Mouse (Mus musculus): ENCODE data around the gene Hist2h2aa2.
"Not testable (repeated sequence)": the region's sequence is repeated elsewhere in the genome, so short reads cannot be mapped to it uniquely, and the experiment has no call there.

The Hist2h2aa2 gene

GRCm38 (mm10) chr3:96261623-96262022, 21.5 kb upstream of the Hist2h2aa2 start:
- no peak for DNase-seq (ENCODE audit: low spot score)

- no peak for DNase-seq (ENCODE audit: low spot score)
Measured at GRCm38 (mm10) chr3:96260220-96260619, 20.1 kb upstream of the Hist2h2aa2 start.

- DNase-seq (ENCODE audit: low spot score) = no peak
Measured at GRCm38 (mm10) chr3:96257190-96257589, 17.1 kb upstream of the Hist2h2aa2 start.

- no peak for DNase-seq (ENCODE audit: low spot score)
Measured at GRCm38 (mm10) chr3:96255926-96256593, 16.0 kb upstream of the Hist2h2aa2 start.

- DNase-seq (ENCODE audit: low spot score) = peak; percentile 66
Measured at GRCm38 (mm10) chr3:96254683-96255355, 14.7 kb upstream of the Hist2h2aa2 start.

- no peak for DNase-seq (ENCODE audit: low spot score)
Measured at GRCm38 (mm10) chr3:96251787-96252186, 11.7 kb upstream of the Hist2h2aa2 start.

- DNase-seq (ENCODE audit: low spot score) = peak; percentile 30
Measured at GRCm38 (mm10) chr3:96250890-96251289, 10.8 kb upstream of the Hist2h2aa2 start.

GRCm38 (mm10) chr3:96249034-96249345, 8.9 kb upstream of the Hist2h2aa2 start:
- peak; percentile 15 for DNase-seq (ENCODE audit: low spot score)

GRCm38 (mm10) chr3:96248141-96249033, 8.3 kb upstream of the Hist2h2aa2 start:
- no peak for DNase-seq (ENCODE audit: low spot score)

GRCm38 (mm10) chr3:96247356-96248140, 7.5 kb upstream of the Hist2h2aa2 start:
- DNase-seq (ENCODE audit: low spot score) = peak; percentile 68

- not testable (repeated sequence) for DNase-seq (ENCODE audit: low spot score)
Measured at GRCm38 (mm10) chr3:96246427-96246856, 6.4 kb upstream of the Hist2h2aa2 start, which contains the start of gene Hist2h3c1. Hist2h3c1 (plus strand) TSS chr3:96246685.

GRCm38 (mm10) chr3:96246018-96246417, 5.9 kb upstream of the Hist2h2aa2 start:
- DNase-seq (ENCODE audit: low spot score) = not testable (repeated sequence)

- peak; percentile 75 for DNase-seq (ENCODE audit: low spot score)
Measured at GRCm38 (mm10) chr3:96245003-96245886, 5.2 kb upstream of the Hist2h2aa2 start, which contains the start of gene Hist2h2aa1. Hist2h2aa1 (plus strand) TSS chr3:96245497.

- no peak for DNase-seq (ENCODE audit: low spot score)
Measured at GRCm38 (mm10) chr3:96243921-96244572, 4.0 kb upstream of the Hist2h2aa2 start.

GRCm38 (mm10) chr3:96240799-96241197, 722 bp upstream of the Hist2h2aa2 start:
- DNase-seq (ENCODE audit: low spot score) = no peak

- DNase-seq (ENCODE audit: low spot score) = not testable (repeated sequence)
Measured at GRCm38 (mm10) chr3:96238954-96239793, 902 bp downstream of the Hist2h2aa2 start, which contains the start of gene Hist2h3c2. Hist2h3c2 (minus strand) TSS chr3:96239127.

GRCm38 (mm10) chr3:96237904-96238511, 2.1 kb downstream of the Hist2h2aa2 start:
- peak; percentile 81 for DNase-seq (ENCODE audit: low spot score)

- peak; percentile 67 for DNase-seq (ENCODE audit: low spot score)
Measured at GRCm38 (mm10) chr3:96237335-96237903, 2.7 kb downstream of the Hist2h2aa2 start.

Measured in embryo, embryonic 10.5 days (tissue).